Comparison of ENCODE assay signal across 19 mouse cellular contexts in the genomic region with DNA sequence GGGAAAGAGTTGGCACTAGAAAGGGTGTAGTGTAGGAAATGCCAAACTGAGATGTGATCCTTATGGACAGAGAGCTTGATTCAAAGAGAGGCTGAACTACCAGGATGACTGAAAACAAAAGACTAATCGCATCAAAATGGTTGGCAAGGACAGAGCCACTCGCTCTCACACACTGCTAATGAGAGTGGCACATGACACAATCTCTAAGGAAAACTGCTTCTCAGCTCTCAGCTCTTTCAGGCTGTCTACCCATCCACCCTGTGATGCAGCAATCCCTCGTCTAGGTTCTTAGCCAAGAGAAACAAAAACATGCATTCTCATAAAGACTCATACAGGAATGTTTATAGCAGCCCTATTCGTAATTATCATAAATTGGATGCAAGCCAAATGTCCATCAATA.
DNase-seq lines count a peak whose midpoint lies in the region; ATAC-seq and TF ChIP-seq lines count a peak whose summit lies in the region.
"Had no signal": no experiment of that assay in that cellular context is flagged by ENCODE, and none has a peak within 500 bp of the region (broad histone marks: within the 10 kb centered on the region; RNA-seq: fewer than 3 reads in every experiment).

No protein-coding gene starts in this region.

- H3K4me2 ChIP-seq in lung, embryonic 14.5 days = no peak overlapping the region
- H3K4me2 ChIP-seq in forebrain, postnatal 0 days (ENCODE audit: low read depth) = no peak overlapping the region
- H3K4me2 ChIP-seq: limb, embryonic 15.5 days; midbrain, embryonic 12.5 days; neural tube, embryonic 13.5 days; stomach, embryonic 15.5 days had no signal

- no peaks in the 10 kb centered on the region for H3K36me3 ChIP-seq in lung, embryonic 14.5 days (ENCODE audit: insufficient read depth)
- H3K36me3 ChIP-seq in forebrain, postnatal 0 days (ENCODE audit: insufficient read depth) = no peaks in the 10 kb centered on the region
- H3K36me3 ChIP-seq: limb, embryonic 15.5 days; midbrain, embryonic 12.5 days; neural tube, embryonic 13.5 days; stomach, embryonic 15.5 days had no signal

- no peak for ATAC-seq in lung, embryonic 14.5 days (ENCODE audit: insufficient read depth)
- ATAC-seq in forebrain, postnatal 0 days = peak; percentile 58
- no peak for ATAC-seq in cerebellum, adult (ENCODE audit: insufficient number of reproducible peaks, low FRiP score, low TSS enrichment)
- ATAC-seq: Patski had no signal

- WGBS in lung, embryonic 14.5 days = 51% methylated on average over 4 of the region's 4 CpGs
- WGBS in forebrain, postnatal 0 days = 25% methylated on average over 4 of the region's 4 CpGs

- TF ChIP-seq CTCF in lung, embryonic 14.5 days (IDR thresholded peaks at IDR 0.05; ENCODE audit: low read depth) = no peak
- TF ChIP-seq CTCF in forebrain, postnatal 0 days (IDR thresholded peaks at IDR 0.05; ENCODE audit: low read depth) = no peak

- intact Hi-C loops in left cerebral cortex, postnatal 10 days (cut with DNase I) = no loop called here

- peak; percentile 44 for DNase-seq in lung, embryonic 14.5 days
- DNase-seq in lung, postnatal 10 days = no peak
- DNase-seq in 3T3-L1 (ENCODE audit: low read depth, low spot score) = peak; percentile 65
- peak; percentile 81 for DNase-seq in Muller cell, postnatal 12 days (ENCODE audit: inconsistent ontology term)
- DNase-seq in forebrain, postnatal 0 days = no peak
- DNase-seq in left cerebral cortex, postnatal 10 days (ENCODE audit: extremely low spot score in 1 of 2, low spot score in 2 of 2) = no peak
- DNase-seq: cerebellum, postnatal 25 days; gastrocnemius, postnatal 10 days; heart, postnatal 10 days; kidney, postnatal 10 days; lung, postnatal 14 days; right cerebral cortex, adult 18-20 months; spleen, adult 18-20 months had no signal

- H3K9ac ChIP-seq in lung, embryonic 14.5 days = no peak overlapping the region
- no peak overlapping the region for H3K9ac ChIP-seq in forebrain, postnatal 0 days
- H3K9ac ChIP-seq: limb, embryonic 15.5 days; midbrain, embryonic 12.5 days; neural tube, embryonic 13.5 days; stomach, embryonic 15.5 days had no signal

- H3K27me3 ChIP-seq in lung, embryonic 14.5 days (ENCODE audit: insufficient read depth, low read length) = no peaks in the 10 kb centered on the region
- H3K27me3 ChIP-seq in forebrain, postnatal 0 days (ENCODE audit: insufficient read depth, low read length) = no peaks in the 10 kb centered on the region
- H3K27me3 ChIP-seq: limb, embryonic 15.5 days; midbrain, embryonic 12.5 days; neural tube, embryonic 13.5 days; Patski; stomach, embryonic 15.5 days had no signal

- 0 out of 2 replicates have a peak, but pooled peaks cover 5% of the 10 kb centered on the region for H3K4me1 ChIP-seq in lung, embryonic 14.5 days (ENCODE audit: insufficient read depth)
- H3K4me1 ChIP-seq in forebrain, postnatal 0 days (ENCODE audit: insufficient read depth) = no peaks in the 10 kb centered on the region; the same call in 1 of the 2 replicates
- H3K4me1 ChIP-seq: stomach, embryonic 15.5 days had no signal

- no peaks in the 10 kb centered on the region for H3K9me3 ChIP-seq in lung, embryonic 14.5 days (ENCODE audit: low read depth, low read length)
- no peaks in the 10 kb centered on the region for H3K9me3 ChIP-seq in forebrain, postnatal 0 days (ENCODE audit: low read length)
- H3K9me3 ChIP-seq: limb, embryonic 15.5 days; midbrain, embryonic 12.5 days; neural tube, embryonic 13.5 days; stomach, embryonic 15.5 days had no signal

- no peak overlapping the region for H3K4me3 ChIP-seq in lung, embryonic 14.5 days (ENCODE audit: low read depth, low read length)
- H3K4me3 ChIP-seq in forebrain, postnatal 0 days (ENCODE audit: low read depth, low read length) = no peak overlapping the region
- H3K4me3 ChIP-seq: limb, embryonic 15.5 days; midbrain, embryonic 12.5 days; neural tube, embryonic 13.5 days; stomach, embryonic 15.5 days had no signal

- no peak overlapping the region; the same call in 1 of the 2 replicates for H3K27ac ChIP-seq in lung, embryonic 14.5 days (ENCODE audit: low read depth)
- H3K27ac ChIP-seq in forebrain, postnatal 0 days (ENCODE audit: low read depth, low read length) = no peak overlapping the region
- H3K27ac ChIP-seq: limb, embryonic 15.5 days; midbrain, embryonic 12.5 days; neural tube, embryonic 13.5 days; stomach, embryonic 15.5 days had no signal

Comparison
In these comparisons a context has a peak if more than half of its experiments do, and no peak if none do; other contexts are left out.
1. DNase-seq: peak in lung, embryonic 14.5 days (single experiment), 3T3-L1 (single experiment) and Muller cell, postnatal 12 days (single experiment); none in lung, postnatal 10 days (single experiment), forebrain, postnatal 0 days (single experiment) and left cerebral cortex, postnatal 10 days (0 of 2).